Mouse (Mus musculus) limb, embryonic 14.5 days (tissue): Measurements from ENCODE around the gene Efcab14. TPM values are rescaled to one million over a fixed set of nuclear protein-coding genes. Genes with fewer than 3 reads are reported as not detected.

Experiments
- ATAC-seq: fragments of 200-750 bp; cut with Nextera tagmentation; 2 replicates; pipeline ENCODE4 v1.8.0; 2017; ENCODE audit warnings: low read depth, moderate number of reproducible peaks, moderate TSS enrichment; ENCODE audit not compliant: low FRiP score
- DNase-seq: peaks from one replicate; pipeline ENCODE4 v3.0.0-alpha.2; 2015; ENCODE audit warnings: low spot score
- H3K27ac ChIP-seq: fragments of 300-500 bp; sonication (generic); replicated peaks from 2 replicates; pipeline ENCODE4 v1.5.1; 2014; ENCODE audit warnings: low read depth, mild to moderate bottlenecking, low read length, moderate library complexity, mixed read lengths
- H3K27me3 ChIP-seq: fragments of 300-500 bp; sonication (generic); 2 replicates; pipeline ENCODE4 v1.6.1; 2014; ENCODE audit warnings: low read length, mixed read lengths; ENCODE audit not compliant: control insufficient read depth, insufficient read depth
- H3K36me3 ChIP-seq: fragments of 300-500 bp; sonication (generic); 2 replicates; pipeline ENCODE4 v1.6.1; 2014; ENCODE audit warnings: mild to moderate bottlenecking, low read length, moderate library complexity, mixed read lengths; ENCODE audit not compliant: control insufficient read depth, insufficient read depth
- H3K4me1 ChIP-seq: fragments of 300-500 bp; sonication (generic); 2 replicates; pipeline ENCODE4 v1.6.1; 2014; ENCODE audit warnings: antibody characterized with exemption, low read length, mixed read lengths; ENCODE audit not compliant: control insufficient read depth, insufficient read depth
- H3K4me2 ChIP-seq: fragments of 300-500 bp; sonication (generic); replicated peaks from 2 replicates; pipeline ENCODE4 v1.6.1; 2014; ENCODE audit warnings: low read depth, mild to moderate bottlenecking, low read length, moderate library complexity; ENCODE audit not compliant: severe bottlenecking
- H3K4me3 ChIP-seq: fragments of 300-500 bp; sonication (generic); replicated peaks from 2 replicates; pipeline ENCODE4 v1.5.1; 2014; ENCODE audit warnings: low read length
- H3K9ac ChIP-seq: fragments of 300-500 bp; sonication (generic); 2 replicates; pipeline ENCODE4 v1.6.1; 2014; ENCODE audit warnings: mild to moderate bottlenecking, low read depth, low read length, moderate library complexity; ENCODE audit not compliant: severe bottlenecking
- H3K9me3 ChIP-seq: fragments of 300-500 bp; sonication (generic); 2 replicates; pipeline ENCODE4 v1.6.1; 2016; ENCODE audit warnings: low read length; ENCODE audit not compliant: control insufficient read depth
- POLR2A ChIP-seq: fragments of 200-500 bp; IDR thresholded peaks from 2 replicates; pipeline ENCODE4 v1.8.0; 2012; ENCODE audit warnings: inconsistent platforms, mild to moderate bottlenecking, moderate library complexity, borderline replicate concordance; ENCODE audit not compliant: insufficient read depth, insufficient read length; ENCODE audit errors: extremely low read depth
- WGBS: fragments of 180-500 bp; shearing (Covaris S2); extraction: QIAGEN DNeasy Blood & Tissue Kit; methylation state at CpG from one replicate; pipeline ENCODE4 v1.1.7; 2014; 5-methylcytosine and 5-hydroxymethylcytosine counted together
- polyA plus RNA-seq, 2 experiments: library from polyadenylated mRNA; depleted of rRNA in 1 of 2; stranded (reverse) in 1 of 2; unstranded in 1 of 2; fragments of >200 nt; fragmentation: Nextera tagmentation in 1 of 2; extraction: Ambion mirVana in 1 of 2; gene quantifications; 2 replicates each; pipeline versions ENCODE4 v1.2.1 to v1.2.3; 2012 to 2014

The Efcab14 gene
- polyA plus RNA-seq, 2 experiments, result 24.8 to 35.2 TPM

- no peak overlapping the region for H3K4me2 ChIP-seq
- no peak overlapping the region for H3K4me3 ChIP-seq
- ATAC-seq (no peak), DNase-seq (no peak)
- no peaks in the 10 kb centered on the region for H3K4me1 ChIP-seq
- H3K36me3 ChIP-seq, result peaks cover 41% of the 10 kb centered on the region
- no peak for TF ChIP-seq POLR2A
- H3K27ac ChIP-seq, result no peak overlapping the region
- H3K9me3 ChIP-seq, result no peaks in the 10 kb centered on the region
- WGBS, result 88% methylated on average over 5 of the region's 5 CpGs
- no peaks in the 10 kb centered on the region for H3K27me3 ChIP-seq
- no peak overlapping the region for H3K9ac ChIP-seq
Measured at GRCm38 (mm10) chr4:115815606-115816005, 78.1 kb downstream of the Efcab14 start.

DNA sequence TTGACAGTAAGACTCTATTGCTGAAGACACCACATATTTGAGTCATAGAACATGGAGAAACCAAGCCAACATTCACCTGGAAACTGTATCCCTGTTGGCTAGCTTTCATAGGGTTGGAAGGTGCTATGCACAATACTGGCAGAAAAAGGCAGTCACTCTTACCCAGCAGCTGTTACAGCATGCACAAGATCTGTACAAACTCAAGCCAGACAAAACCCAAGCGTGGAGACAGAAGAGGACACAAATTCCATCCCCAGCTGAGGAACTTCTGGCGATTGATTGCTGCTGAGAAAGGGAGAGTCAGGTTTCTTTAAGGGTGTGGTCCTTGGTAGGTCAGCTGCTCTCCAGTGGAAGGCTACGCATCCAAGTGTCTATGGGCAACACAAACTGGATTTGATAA is 82.7 kb downstream of the Efcab14 start:
- Histone ChIP-seq H3K4me3 (no peak overlapping the region), H3K4me1 (no peaks in the 10 kb centered on the region), H3K4me2 (no peak overlapping the region), H3K27me3 (no peaks in the 10 kb centered on the region), H3K9ac (no peak overlapping the region), H3K9me3 (no peaks in the 10 kb centered on the region), H3K27ac (no peak overlapping the region), H3K36me3 (0 out of 2 replicates have a peak, but pooled peaks cover 12% of the 10 kb centered on the region)
- WGBS, result 72% methylated on average over 3 of the region's 3 CpGs
- DNase-seq (no peak), ATAC-seq (no peak)
- no peak for TF ChIP-seq POLR2A

- 67% methylated on average over 3 of the region's 3 CpGs for WGBS
- H3K4me2 ChIP-seq, result no peak overlapping the region
Measured at GRCm38 (mm10) chr4:115820944-115821343, 83.4 kb downstream of the Efcab14 start.

GRCm38 (mm10) chr4:115821431-115821830 is 83.9 kb downstream of the Efcab14 start:
- Histone ChIP-seq H3K9ac (no peak overlapping the region), H3K27ac (no peak overlapping the region), H3K4me3 (no peak overlapping the region), H3K27me3 (no peaks in the 10 kb centered on the region), H3K9me3 (no peaks in the 10 kb centered on the region), H3K4me1 (no peaks in the 10 kb centered on the region), H3K36me3 (no peaks in the 10 kb centered on the region), H3K4me2 (no peak overlapping the region)
- DNase-seq (no peak), ATAC-seq (no peak)
- no peak for TF ChIP-seq POLR2A

More at GRCm38 (mm10) chr4:115820944-115821343, 83.4 kb downstream of the Efcab14 start:
- H3K9me3 ChIP-seq, result no peaks in the 10 kb centered on the region
- 0 out of 2 replicates have a peak, but pooled peaks cover 5% of the 10 kb centered on the region for H3K36me3 ChIP-seq
- DNase-seq (no peak), ATAC-seq (no peak)
- no peaks in the 10 kb centered on the region for H3K4me1 ChIP-seq
- H3K9ac ChIP-seq, result no peak overlapping the region
- H3K27me3 ChIP-seq, result no peaks in the 10 kb centered on the region
- no peak overlapping the region for H3K4me3 ChIP-seq
- no peak overlapping the region for H3K27ac ChIP-seq
- no peak for TF ChIP-seq POLR2A

GRCm38 (mm10) chr4:115821928-115822327 is 84.4 kb downstream of the Efcab14 start:
- Histone ChIP-seq H3K4me1 (no peaks in the 10 kb centered on the region), H3K4me3 (no peak overlapping the region), H3K27ac (no peak overlapping the region), H3K36me3 (no peaks in the 10 kb centered on the region), H3K27me3 (no peaks in the 10 kb centered on the region), H3K9me3 (no peaks in the 10 kb centered on the region), H3K4me2 (no peak overlapping the region), H3K9ac (no peak overlapping the region)
- no peak for TF ChIP-seq POLR2A
- no peak for DNase-seq
- WGBS, result 60% methylated on average over 3 of the region's 3 CpGs
- no peak for ATAC-seq

DNA sequence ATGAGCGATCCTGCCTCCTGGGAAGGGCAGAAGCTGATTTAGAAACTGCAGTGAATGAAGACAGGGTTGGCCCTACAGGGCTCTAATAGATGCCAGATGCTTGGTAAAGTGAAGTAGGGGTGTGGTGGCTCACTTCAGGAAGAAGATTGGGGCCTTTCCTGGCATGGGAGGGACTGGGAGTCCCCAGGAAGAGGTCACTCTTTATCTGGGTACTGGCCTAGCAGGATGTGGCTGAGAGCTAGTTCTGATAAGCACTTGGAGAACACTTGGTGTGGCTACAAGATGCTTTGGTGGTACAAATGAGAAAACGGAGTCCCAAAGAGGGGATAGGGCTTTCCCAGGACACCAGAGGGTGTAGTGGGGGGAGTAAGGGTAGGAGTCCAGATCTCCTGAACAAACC is 86.6 kb downstream of the Efcab14 start:
- ATAC-seq, result no peak
- no peak overlapping the region for H3K9ac ChIP-seq
- 64% methylated on average over 2 of the region's 2 CpGs for WGBS

More for the DNA sequence above, 86.6 kb downstream of the Efcab14 start:
- H3K36me3 ChIP-seq, result no peaks in the 10 kb centered on the region
- no peak for DNase-seq
- H3K4me3 ChIP-seq, result no peak overlapping the region
- peaks cover 5% of the 10 kb centered on the region for H3K4me1 ChIP-seq
- no peak for TF ChIP-seq POLR2A
- no peaks in the 10 kb centered on the region for H3K9me3 ChIP-seq
- no peaks in the 10 kb centered on the region for H3K27me3 ChIP-seq
- no peak overlapping the region for H3K27ac ChIP-seq
- no peak overlapping the region for H3K4me2 ChIP-seq
